Mouse (Mus musculus) layer of hippocampus, postnatal 10 days (tissue): Measurements from ENCODE around the gene Depdc5. TPM values are rescaled to one million over a fixed set of nuclear protein-coding genes. Genes with fewer than 3 reads are reported as not detected.
"Not testable (repeated sequence)": the region's sequence is repeated elsewhere in the genome, so short reads cannot be mapped to it uniquely, and the experiment has no call there.

ENCODE experiments used
- DNase-seq, 2 experiments: peaks; one replicate each; pipeline ENCODE4 v3.0.0; 2021; ENCODE audit warnings: low spot score in 2 of 2
- total RNA-seq, 2 experiments: library from RNA; stranded (reverse); gene quantifications; 2 replicates each; pipeline ENCODE4 v1.2.3; 2021

Gene Depdc5
- total RNA-seq, 2 experiments from 2014 or later: 47.0 to 60.7 TPM

DNA sequence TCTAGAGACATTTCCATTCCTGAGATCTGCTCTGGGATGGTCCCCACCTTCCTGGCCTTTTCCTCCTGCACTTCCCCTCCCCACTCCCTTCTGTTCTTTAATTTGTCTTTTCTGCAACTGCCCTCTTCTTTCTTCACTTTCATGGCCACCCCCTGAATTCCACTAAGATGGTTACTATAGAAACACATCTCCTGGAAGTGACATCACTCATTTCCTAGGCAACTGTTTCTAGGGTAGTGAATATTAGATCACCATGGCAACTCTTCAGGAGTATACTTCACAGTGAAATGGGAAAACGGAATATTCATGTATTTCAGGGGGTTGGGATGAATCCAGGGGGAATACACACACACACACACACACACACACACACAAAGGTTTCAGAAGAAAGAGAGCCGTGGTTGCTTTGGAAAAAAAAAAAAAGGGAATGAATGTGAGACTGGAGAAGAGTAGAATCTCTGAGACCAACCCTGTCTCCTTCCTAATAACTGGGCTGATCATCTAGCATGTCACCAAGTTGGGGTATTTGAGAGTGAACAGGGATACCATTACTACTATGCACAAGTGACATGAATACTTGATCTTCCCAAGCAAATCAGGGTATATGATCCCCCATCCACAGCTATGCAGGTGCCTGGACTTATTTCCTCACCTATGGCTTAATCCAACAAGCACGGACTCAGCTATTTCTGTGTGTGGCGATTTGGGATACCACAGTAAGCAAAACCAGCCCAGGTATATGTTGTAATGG, 167.1 kb downstream of the Depdc5 start:
- DNase-seq: no peak

DNA sequence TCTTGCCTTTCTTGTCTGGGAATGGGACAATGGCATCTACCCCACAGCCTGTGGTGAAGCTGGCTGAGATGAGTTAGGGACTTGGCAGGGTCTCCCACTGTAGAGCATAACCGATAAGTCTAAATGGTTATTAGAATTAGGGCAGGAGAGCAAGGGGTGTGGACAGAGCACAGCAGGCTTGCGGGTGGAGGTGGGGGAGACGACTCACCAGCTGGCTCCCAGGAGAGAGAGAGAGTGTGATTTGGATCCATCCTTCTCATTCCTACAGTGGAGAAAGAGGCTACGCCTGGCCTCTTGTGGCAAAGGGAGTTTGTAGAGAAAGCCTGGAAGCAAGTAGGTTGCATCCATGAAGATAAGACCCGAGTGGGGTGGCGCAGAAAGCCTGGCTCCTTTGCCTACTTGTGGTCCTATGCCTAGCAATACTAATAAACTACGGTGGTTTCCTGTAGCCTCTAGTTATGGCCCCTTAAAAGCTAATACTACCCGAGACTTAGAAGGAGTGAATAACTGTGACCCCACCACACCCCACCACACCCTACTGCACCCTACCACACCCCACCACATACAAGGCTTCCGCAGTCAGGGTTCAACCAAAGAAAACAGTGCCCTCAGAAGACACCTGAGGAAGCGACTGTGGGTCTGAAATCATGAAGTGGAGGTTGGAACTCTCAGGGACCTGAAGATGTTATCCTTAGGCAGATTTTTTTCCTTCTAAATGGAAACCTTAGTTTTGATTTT, 168.7 kb downstream of the Depdc5 start:
- DNase-seq: no peak

GRCm38 (mm10) chr5:33033121-33033520, 169.6 kb downstream of the Depdc5 start:
- DNase-seq: peak; percentile 85 to 87

DNA sequence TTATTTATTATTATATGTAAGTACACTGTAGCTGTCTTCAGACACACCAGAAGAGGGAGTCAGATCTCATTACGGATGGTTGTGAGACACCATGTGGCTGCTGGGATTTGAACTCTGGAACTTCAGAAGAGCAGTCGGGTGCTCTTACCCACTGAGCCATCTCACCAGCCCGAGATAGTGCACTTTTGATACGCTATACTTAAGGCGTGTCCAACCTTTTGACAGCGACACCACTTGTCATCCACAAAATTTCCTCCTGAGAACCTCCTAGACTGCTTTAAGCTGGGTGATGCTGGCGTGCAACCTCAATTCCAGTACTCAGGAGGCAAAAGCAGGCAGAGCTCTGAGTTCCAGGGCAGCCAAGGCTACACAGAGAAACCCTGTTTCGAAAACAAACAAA, 170.1 kb downstream of the Depdc5 start:
- not testable (repeated sequence) for DNase-seq

- DNase-seq: no peak
These were observed 170.6 kb downstream of the Depdc5 start for GRCm38 (mm10) chr5:33034100-33034499.

GRCm38 (mm10) chr5:33034916-33035315, 171.4 kb downstream of the Depdc5 start:
- no peak for DNase-seq

- DNase-seq: peak in 1 of 2 experiments; percentile 8
These were observed 175.4 kb downstream of the Depdc5 start for GRCm38 (mm10) chr5:33038656-33039509.

DNA sequence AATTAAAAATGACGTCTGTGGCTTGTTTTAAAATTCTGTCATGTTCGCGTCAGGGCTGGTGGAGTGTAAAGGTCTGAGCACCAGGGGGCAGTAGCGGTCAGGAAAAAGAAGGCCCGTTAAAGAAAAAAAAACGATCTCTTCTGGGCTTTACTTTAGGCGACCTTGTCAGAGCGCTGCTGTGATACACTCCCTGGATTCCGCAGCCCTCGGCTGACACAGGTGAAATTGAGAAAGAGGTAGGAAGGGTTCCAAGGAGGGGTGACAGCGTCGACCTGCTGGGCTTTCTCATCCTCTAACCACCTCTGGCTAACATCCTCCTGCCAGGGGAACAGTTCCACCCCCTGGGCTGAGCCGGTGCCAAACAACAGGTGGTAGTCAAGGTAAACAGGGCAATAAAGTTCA, 176.0 kb downstream of the Depdc5 start:
- DNase-seq: peak; percentile 80 to 82

DNA sequence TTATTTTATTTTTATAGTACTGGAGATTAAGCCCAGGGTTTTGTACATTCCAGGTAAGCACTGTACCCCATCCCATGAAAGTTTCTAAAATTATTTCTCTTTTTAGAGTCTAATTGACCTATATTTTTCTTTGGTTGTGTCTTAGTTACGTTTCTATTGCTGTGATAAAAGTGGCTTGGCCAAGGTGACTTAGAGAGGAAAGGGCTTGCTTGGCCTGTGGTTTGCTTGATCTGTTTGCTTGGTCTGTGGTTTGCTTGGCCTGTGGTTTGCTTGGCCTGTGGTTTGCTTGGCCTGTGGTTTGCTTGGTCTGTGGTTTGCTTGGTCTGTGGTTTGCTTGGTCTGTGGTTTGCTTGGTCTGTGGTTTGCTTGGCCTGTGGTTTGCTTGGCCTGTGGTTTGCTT, 177.2 kb downstream of the Depdc5 start:
- DNase-seq: not testable (repeated sequence)

DNA sequence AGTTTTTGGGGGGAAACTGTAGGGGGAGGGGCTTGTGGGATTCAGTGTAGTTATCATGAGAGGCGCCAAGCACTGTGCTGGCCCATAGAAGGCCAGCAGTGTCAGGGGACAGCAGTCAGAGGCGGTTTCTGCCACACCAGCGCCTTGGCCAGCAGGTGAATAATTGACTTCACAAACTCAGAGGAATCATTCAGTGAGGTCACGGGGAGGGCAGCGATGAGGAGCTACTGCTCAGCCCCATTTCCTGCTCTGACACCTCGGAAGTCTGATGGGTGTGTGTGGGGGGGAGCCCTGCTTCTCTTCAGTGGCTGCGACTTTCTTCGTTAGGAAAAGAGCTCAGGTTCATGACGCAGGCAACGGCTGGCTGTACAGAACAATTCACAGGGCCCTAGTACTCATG, 179.9 kb downstream of the Depdc5 start:
- DNase-seq: no peak

Other genes with a start within 250 kb of the Depdc5 start
- 10 to 100 TPM; 52.3 to 55.6 TPM for gene Pisd, start 78.1 kb upstream of the Depdc5 start, total RNA-seq
- gene Gm20671, start 36.6 kb upstream of the Depdc5 start, total RNA-seq: not detected
- gene Prr14l, start 9.4 kb upstream of the Depdc5 start, total RNA-seq: 10 to 100 TPM; 44.0 to 44.9 TPM
- 1,000 to 10,000 TPM; 1,193 to 1,271 TPM for gene Ywhah, start 155.1 kb downstream of the Depdc5 start, total RNA-seq
- gene Slc5a1, start 240.5 kb downstream of the Depdc5 start, total RNA-seq: under 1 TPM; 0.20 to 0.23 TPM